Mouse (Mus musculus) CH12.LX (cell line): ENCODE measurements around the gene Tas1r3. TPM values are rescaled to one million over a fixed set of nuclear protein-coding genes. Genes with fewer than 3 reads are reported as not detected.

Experiments used
- DNase-seq: peaks from one replicate; pipeline ENCODE4 v3.0.0-alpha.2; 2013; ENCODE audit errors: extremely low read depth
- H3K27ac ChIP-seq: 2 replicates; pipeline ENCODE4 v1.5.1; 2012; ENCODE audit warnings: low read depth, mild to moderate bottlenecking, control low read depth, moderate library complexity; ENCODE audit not compliant: insufficient read depth
- H3K27me3 ChIP-seq: replicated peaks from 2 replicates; pipeline ENCODE3; 2012; ENCODE audit warnings: inconsistent platforms
- H3K36me3 ChIP-seq, 2 experiments: replicated peaks in 1 of 2; 2 replicates each; pipeline versions ENCODE3 to v1.6.1; 2012; ENCODE audit warnings: inconsistent platforms in 1 of 2, low read length in 1 of 2, mild to moderate bottlenecking in 1 of 2, mixed read lengths in 1 of 2, moderate library complexity in 1 of 2; ENCODE audit not compliant: control insufficient read depth in 1 of 2, insufficient read depth in 1 of 2
- H3K4me1 ChIP-seq, 2 experiments: 2 replicates each; pipeline ENCODE4 v1.6.1; 2012; ENCODE audit warnings: inconsistent platforms in 1 of 2, moderate library complexity in 1 of 2; ENCODE audit not compliant: insufficient read depth in 2 of 2, control insufficient read depth in 1 of 2
- H3K4me2 ChIP-seq: 2 replicates; pipeline ENCODE4 v1.6.1; 2012; ENCODE audit warnings: low read depth, mild to moderate bottlenecking, control low read depth; ENCODE audit not compliant: poor library complexity, insufficient read depth, severe bottlenecking
- H3K4me3 ChIP-seq, 3 experiments: fragments of 150-350 bp in 1 of 3; sonication (generic) in 1 of 3; replicated peaks in 1 of 3; 2 replicates each; pipeline versions ENCODE3 to v1.5.1; 2011 to 2012; ENCODE audit warnings: low read depth in 2 of 3, low read length in 2 of 3, mild to moderate bottlenecking in 2 of 3, moderate library complexity in 2 of 3, control low read depth in 1 of 3, improper control_type of control experiment in 1 of 3, inconsistent platforms in 1 of 3, mixed read lengths in 1 of 3; ENCODE audit not compliant: poor library complexity in 1 of 3
- H3K79me2 ChIP-seq: replicated peaks from 2 replicates; pipeline ENCODE4 v1.6.1; 2012; ENCODE audit warnings: mild to moderate bottlenecking, moderate library complexity; ENCODE audit not compliant: control insufficient read depth, poor library complexity, insufficient read depth, severe bottlenecking; ENCODE audit errors: extremely low read depth
- H3K9ac ChIP-seq: 2 replicates; pipeline ENCODE4 v1.6.1; 2012; ENCODE audit warnings: low read depth, mild to moderate bottlenecking, control low read depth, moderate library complexity; ENCODE audit not compliant: insufficient read depth
- H3K9me3 ChIP-seq: replicated peaks from 2 replicates; pipeline ENCODE3; 2012; ENCODE audit warnings: low read length, inconsistent platforms, mixed read lengths
- BHLHE40 ChIP-seq: IDR thresholded peaks from 2 replicates; pipeline ENCODE4 v1.6.1; 2011; ENCODE audit warnings: mild to moderate bottlenecking, low read depth, low read length, improper control_type of control experiment
- CHD2 ChIP-seq: IDR thresholded peaks from 2 replicates; pipeline ENCODE4 v1.6.1; 2011; ENCODE audit warnings: low read length, improper control_type of control experiment
- ELF1 ChIP-seq: IDR thresholded peaks from 2 replicates; pipeline ENCODE4 v1.6.1; 2014; ENCODE audit warnings: low read depth, mild to moderate bottlenecking, inconsistent platforms, low read length, improper control_type of control experiment
- GABPA ChIP-seq: IDR thresholded peaks from 2 replicates; pipeline ENCODE4 v1.6.1; 2012; ENCODE audit warnings: low read depth, low read length, improper control_type of control experiment, inconsistent platforms; ENCODE audit not compliant: insufficient replicate concordance
- IRF4 ChIP-seq: IDR thresholded peaks from 2 replicates; pipeline ENCODE4 v1.6.1; 2014; ENCODE audit warnings: low read depth, mild to moderate bottlenecking, inconsistent platforms, low read length, improper control_type of control experiment
- JUND ChIP-seq: conservative IDR thresholded peaks from 2 replicates; pipeline ENCODE4 v1.6.1; 2011; ENCODE audit warnings: low read depth, low read length, improper control_type of control experiment
- MAFK ChIP-seq: IDR thresholded peaks from 2 replicates; pipeline ENCODE4 v1.6.1; 2011; ENCODE audit warnings: low read length, improper control_type of control experiment; ENCODE audit not compliant: insufficient replicate concordance
- MAZ ChIP-seq: IDR thresholded peaks from 2 replicates; pipeline ENCODE4 v1.6.1; 2012; ENCODE audit warnings: low read depth, mild to moderate bottlenecking, inconsistent platforms, low read length, improper control_type of control experiment, moderate library complexity
- MYC ChIP-seq: IDR thresholded peaks from 2 replicates; pipeline ENCODE4 v1.6.1; 2011; ENCODE audit warnings: low read depth, mild to moderate bottlenecking, improper control_type of control experiment, low read length
- PAX5 ChIP-seq: IDR thresholded peaks from 2 replicates; pipeline ENCODE4 v1.6.1; 2012; ENCODE audit warnings: low read length, inconsistent platforms, mixed read lengths
- POLR2A ChIP-seq: IDR thresholded peaks from 2 replicates; pipeline ENCODE4 v1.6.1; 2011; ENCODE audit warnings: low read depth, mild to moderate bottlenecking, improper control_type of control experiment, low read length
- SIN3A ChIP-seq: IDR thresholded peaks from 2 replicates; pipeline ENCODE4 v1.6.1; 2012; ENCODE audit warnings: low read length, improper control_type of control experiment, inconsistent platforms
- SMC3 ChIP-seq: IDR thresholded peaks from 2 replicates; pipeline ENCODE4 v1.6.1; 2011; ENCODE audit warnings: low read depth, low read length, improper control_type of control experiment
- TBP ChIP-seq: conservative IDR thresholded peaks from 2 replicates; pipeline ENCODE4 v1.6.1; 2011; ENCODE audit warnings: low read depth, low read length, improper control_type of control experiment
- TCF12 ChIP-seq: IDR thresholded peaks from 2 replicates; pipeline ENCODE4 v1.6.1; 2014; ENCODE audit warnings: low read depth, mild to moderate bottlenecking, inconsistent platforms, low read length, improper control_type of control experiment
- UBTF ChIP-seq: IDR thresholded peaks from 2 replicates; pipeline ENCODE4 v1.6.1; 2012; ENCODE audit warnings: low read depth, mild to moderate bottlenecking, inconsistent platforms, low read length, improper control_type of control experiment, moderate library complexity
- ZC3H11A ChIP-seq: IDR thresholded peaks from 2 replicates; pipeline ENCODE4 v1.6.1; 2012; ENCODE audit warnings: low read depth, mild to moderate bottlenecking, inconsistent platforms, low read length, improper control_type of control experiment
- ZKSCAN1 ChIP-seq: IDR thresholded peaks from 2 replicates; pipeline ENCODE4 v1.6.1; 2012; ENCODE audit warnings: low read depth, inconsistent platforms, low read length, improper control_type of control experiment, borderline replicate concordance
- dilution Hi-C: fragments of 300-500 bp; cut with MboI; formaldehyde crosslinking; loops from 2 replicates; pipeline ENCODE4 v1.14.3; 2020; ENCODE audit warnings: low sequenced_read_pairs; ENCODE audit not compliant: extremely low pct_unique_long_range_greater_than_20kb, extremely low pct_ligation_motif_present
- in situ Hi-C: fragments of 300-500 bp; cut with MboI; formaldehyde crosslinking; loops from 3 replicates; pipeline ENCODE4 v1.14.3; 2019; ENCODE audit warnings: low sequenced_read_pairs, low pct_ligation_motif_present, low pct_unique_long_range_greater_than_20kb, mixed read lengths
- polyA plus RNA-seq: library from polyadenylated mRNA; unstranded; fragments of >175 nt; gene quantifications from 2 replicates; pipeline ENCODE4 v1.2.1, GENCODE M21; 2012; ENCODE audit warnings: low read depth; ENCODE audit not compliant: insufficient read length
- total RNA-seq, 2 experiments: library from RNA; depleted of rRNA; stranded (reverse); fragments of 300-350 nt in 1 of 2; fragments of >200 nt in 1 of 2; gene quantifications; 2 replicates each; pipeline ENCODE4 v1.2.3; 2012 to 2014

Gene Tas1r3
- total and polyA plus RNA-seq, 3 experiments: 0.15 to 0.89 (median 0.47) TPM

DNA sequence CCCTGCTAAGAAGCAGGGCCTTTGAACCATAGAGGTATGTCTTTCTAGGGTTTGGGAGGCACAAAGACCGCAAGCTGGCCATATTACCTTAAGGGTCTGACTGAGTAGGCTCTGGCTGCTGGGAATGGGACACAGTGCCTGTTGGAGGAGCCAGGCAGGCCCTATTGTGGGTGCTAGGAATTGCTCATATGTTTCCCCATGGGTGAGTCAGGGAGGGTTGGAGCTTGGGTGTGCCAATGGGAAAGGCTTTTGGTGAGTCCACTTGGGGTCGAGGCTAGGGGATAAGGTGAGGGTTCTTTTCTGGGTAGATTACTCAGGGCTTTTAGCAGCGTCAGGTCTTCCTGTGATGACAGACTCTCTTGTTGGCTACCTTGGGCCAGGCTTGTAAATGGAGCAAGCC lies 11.8 kb downstream of the Tas1r3 start:
- Histone ChIP-seq H3K9me3 (no peaks in the 10 kb centered on the region), H3K27ac (no peak overlapping the region), H3K4me2 (no peak overlapping the region), H3K79me2 (peaks cover 19% of the 10 kb centered on the region), H3K9ac (no peak overlapping the region), H3K27me3 (no peaks in the 10 kb centered on the region)
- no peak for DNase-seq
- dilution Hi-C loops: no loop called here
- TF ChIP-seq JUND (no peak), IRF4 (no peak), ZC3H11A (no peak), TBP (no peak), ZKSCAN1 (no peak), CHD2 (no peak), BHLHE40 (no peak), MAZ (no peak), ELF1 (no peak), MYC (no peak), UBTF (no peak), SIN3A (no peak), POLR2A (no peak), GABPA (no peak), SMC3 (no peak), PAX5 (no peak), MAFK (no peak)
- TF ChIP-seq, all 38 proteins: peak for 0
- Histone ChIP-seq H3K36me3 (peaks cover 31 to 56% of the 10 kb centered on the region in 2 experiments), H3K4me3 (no peak overlapping the region), H3K4me1 (peaks cover 17 to 53% of the 10 kb centered on the region in 2 experiments)
- in situ Hi-C loops: no loop called here

DNA sequence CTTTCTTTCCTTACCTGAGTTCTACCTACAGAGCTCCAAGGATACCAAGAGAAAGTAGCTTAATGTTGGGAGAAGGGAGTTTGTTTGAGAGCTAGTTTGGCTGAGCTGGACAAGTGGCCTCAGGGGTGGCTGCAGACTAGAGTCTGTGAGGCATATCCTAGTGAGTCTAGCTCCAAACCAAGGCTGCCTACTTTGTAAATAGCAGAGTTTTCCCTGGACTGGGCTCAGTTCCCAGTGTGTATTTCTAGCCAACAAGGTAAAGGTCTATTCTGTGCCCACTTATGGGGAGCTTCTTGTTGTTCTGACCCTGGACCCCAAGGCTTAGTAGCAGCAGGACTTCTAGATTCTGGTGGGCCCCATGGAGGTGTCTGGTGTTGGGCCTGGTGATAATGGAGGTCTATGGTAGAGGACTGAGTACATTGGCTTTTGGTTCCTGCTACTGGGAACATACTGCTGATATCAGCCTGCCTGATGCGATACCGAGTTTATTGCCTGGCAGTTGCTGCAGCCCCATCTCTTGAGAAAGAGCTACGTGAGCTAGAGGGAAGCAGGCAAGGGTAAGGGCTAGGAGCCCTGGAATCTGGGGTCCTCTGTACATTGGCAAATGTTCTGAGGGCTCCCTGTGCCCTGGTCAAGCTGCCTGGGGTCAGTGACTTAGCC lies 13.2 kb downstream of the Tas1r3 start:
- H3K4me3 ChIP-seq: no peak overlapping the region
- no peaks in the 10 kb centered on the region for H3K27me3 ChIP-seq
- peaks cover 17 to 54% of the 10 kb centered on the region in 2 experiments for H3K4me1 ChIP-seq
- H3K9ac ChIP-seq: no peak overlapping the region
- TF ChIP-seq SIN3A (no peak), TCF12 (no peak), MYC (no peak), SMC3 (no peak)
- H3K9me3 ChIP-seq: no peaks in the 10 kb centered on the region
- H3K4me2 ChIP-seq: no peak overlapping the region
- H3K79me2 ChIP-seq: peaks cover 19% of the 10 kb centered on the region
- dilution Hi-C loops (no loop called here), in situ Hi-C loops (no loop called here)
- peaks cover 17 to 42% of the 10 kb centered on the region in 2 experiments for H3K36me3 ChIP-seq
- DNase-seq: no peak
- no peak overlapping the region for H3K27ac ChIP-seq
